Mouse (Mus musculus) CD4-positive, CD25-positive, alpha-beta regulatory T cell, adult 4 months (primary cell): ENCODE data around the gene Letm1. TPM values are rescaled to one million over a fixed set of nuclear protein-coding genes. Genes with fewer than 3 reads are reported as not detected.

Experiments used
- ATAC-seq: one replicate; pipeline ENCODE4 v1.8.0; 2017
- polyA plus RNA-seq, 2 experiments: library from polyadenylated mRNA; unstranded; fragments of 100-300 nt; shearing (Covaris generic); gene quantifications; one replicate each; pipeline ENCODE4 v1.2.1; 2017

Letm1 gene
- 10 to 100 TPM; 15.9 to 17.5 TPM for polyA plus RNA-seq

DNA sequence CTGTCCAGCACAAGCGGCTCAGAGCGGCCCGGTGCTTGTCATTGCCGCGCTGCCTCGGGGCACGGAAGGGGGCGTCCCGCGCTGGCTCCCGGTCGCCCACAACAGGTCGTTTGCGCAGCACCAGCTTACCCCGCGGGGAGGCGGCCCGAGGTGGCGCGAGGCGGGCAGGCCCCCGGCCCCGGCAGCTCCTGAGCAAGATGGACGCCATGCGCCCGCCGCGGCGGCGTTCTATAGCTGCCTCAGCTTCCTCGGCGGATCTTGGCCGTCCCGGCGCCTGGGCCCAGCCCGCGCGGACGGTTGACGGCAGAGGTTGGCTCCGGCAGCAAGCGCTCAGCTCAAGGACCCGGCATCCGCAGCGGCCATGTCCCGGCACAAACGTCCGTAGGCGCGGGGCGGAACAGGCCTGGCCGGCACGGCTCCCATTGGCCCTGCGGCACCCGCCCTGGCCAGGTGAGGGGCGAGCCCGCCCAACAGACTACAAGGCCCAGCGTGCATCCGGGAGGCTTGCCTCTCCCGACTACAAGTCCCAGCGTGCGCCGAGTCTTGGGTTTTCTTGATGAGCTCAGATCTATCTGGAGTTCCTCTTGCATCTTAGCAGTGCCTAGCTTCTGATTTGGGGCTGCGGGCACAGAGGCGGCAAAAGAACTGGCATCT, at the start of gene Letm1:
Letm1 (minus strand) TSS at position 473 of the 654 bp plus-strand sequence.
- peak; percentile 98 for ATAC-seq

DNA sequence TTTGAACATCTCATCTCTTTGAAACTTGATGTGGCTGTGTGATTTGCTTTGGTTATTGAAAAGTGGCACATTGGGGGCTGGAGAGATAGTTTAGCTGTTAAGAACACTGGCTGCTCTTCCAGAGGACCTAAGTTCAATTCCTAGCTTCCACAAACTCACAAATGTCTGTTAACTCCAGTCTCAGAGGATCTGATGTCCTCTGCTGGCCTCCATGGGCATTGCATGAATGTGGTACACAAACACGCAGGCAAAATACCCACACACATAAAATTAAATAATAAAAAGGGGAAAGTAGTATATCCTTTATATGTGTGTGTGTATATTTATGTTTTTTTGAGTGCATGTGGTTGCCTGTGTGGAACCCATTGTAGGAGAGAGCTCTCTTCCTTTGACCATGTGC, 48.2 kb upstream of the Letm1 start:
- ATAC-seq, result peak; percentile 17

DNA sequence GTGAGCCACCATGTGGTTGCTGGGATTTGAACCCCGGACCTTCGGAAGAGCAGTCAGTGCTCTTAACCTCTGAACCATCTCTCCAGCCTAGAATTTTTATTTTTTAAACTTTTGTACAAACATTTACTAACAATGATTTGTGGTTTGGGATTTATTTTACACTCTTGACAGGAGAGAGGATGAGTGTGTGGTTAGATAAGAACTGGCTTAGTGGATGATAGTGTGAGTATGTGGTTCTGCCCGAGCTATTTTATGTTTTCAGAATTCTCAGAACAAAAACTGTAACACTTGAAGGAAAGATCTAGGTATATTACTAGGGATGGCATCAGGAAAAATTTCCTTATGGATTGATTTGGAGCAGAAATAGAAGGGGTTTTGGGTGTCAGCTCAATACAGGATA, 47.3 kb upstream of the Letm1 start:
- no peak for ATAC-seq

DNA sequence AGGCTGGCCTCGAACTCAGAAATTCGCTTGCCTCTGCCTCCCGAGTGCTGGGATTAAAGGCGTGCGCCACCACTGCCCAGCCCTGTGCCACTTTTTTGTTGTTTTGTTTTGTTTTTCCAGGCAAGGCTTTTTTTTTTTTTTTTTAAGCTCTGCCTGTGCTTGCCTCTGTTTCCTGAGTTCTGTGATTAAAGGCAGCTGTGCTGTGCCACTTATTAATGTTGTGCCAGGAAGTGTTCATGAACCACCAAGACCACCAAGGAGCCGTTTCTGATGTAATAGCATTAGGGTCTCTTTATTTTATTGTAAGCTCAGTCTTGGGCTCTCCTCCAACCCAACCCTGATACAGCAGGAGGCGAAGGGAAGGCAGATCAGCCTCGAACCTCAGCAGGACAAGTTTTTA, 45.5 kb upstream of the Letm1 start:
- no peak for ATAC-seq

DNA sequence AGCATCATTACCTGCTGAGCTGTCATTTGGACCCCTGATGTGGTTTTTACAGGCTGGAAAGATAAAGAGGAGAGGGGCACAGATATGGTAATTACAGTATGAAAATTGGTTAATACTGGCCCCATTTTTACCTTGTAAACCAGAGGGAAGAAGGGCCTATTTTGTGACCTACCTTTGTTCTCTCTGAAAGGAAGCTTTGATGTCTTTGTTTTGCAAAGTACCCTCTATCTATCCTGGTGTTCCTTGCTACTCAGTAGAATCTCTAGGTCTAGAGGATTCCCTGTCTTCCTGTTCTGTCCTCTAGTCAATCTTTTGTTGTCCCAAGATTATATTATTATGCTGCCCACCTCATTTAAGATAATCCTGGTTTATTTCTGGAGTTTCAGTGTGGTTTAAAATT, 43.4 kb upstream of the Letm1 start:
- ATAC-seq, result no peak

DNA sequence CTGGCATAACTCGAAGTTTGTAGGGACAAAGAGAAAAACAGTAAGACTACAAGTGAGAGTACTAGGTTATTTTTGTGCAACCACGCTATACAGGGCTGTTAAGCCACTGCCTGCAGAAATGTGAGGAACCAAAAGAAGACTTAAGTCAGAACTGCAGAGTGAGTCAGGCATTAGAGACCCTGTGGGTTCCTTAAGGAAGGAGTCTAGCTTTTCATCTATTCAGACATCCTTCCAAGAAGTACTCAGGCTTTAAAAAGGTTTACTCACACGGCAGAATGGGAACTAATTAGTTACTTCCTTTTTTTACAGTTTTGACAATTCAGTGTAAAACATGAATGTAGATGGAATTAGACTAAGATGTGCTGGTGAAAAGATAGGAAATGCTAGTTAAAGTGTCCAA, 39.8 kb upstream of the Letm1 start:
- ATAC-seq, result no peak

DNA sequence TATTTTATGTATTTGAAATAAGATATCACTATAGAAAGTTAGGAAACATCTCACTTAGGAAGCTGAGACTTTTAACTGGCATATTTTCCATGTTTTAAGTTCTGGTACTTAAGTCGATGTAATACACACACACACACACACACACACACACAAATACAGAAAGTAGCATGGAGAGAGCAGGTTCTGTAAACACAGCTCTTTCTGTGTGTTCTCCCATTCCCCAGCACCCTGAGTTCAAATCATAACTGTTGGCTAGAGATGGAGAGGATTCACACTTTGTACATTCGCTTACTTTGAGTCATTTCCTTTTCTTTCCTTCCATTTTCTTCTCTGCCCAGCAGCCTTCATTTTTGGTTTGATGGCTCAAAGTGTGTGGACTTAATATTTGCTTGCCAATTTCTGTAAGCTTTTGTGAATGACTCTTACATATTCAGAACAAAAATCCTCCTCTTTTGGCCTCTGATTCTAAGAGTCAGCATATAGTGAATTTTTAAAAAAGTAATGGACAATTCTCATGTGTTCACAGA, 39.3 kb upstream of the Letm1 start:
- no peak for ATAC-seq

DNA sequence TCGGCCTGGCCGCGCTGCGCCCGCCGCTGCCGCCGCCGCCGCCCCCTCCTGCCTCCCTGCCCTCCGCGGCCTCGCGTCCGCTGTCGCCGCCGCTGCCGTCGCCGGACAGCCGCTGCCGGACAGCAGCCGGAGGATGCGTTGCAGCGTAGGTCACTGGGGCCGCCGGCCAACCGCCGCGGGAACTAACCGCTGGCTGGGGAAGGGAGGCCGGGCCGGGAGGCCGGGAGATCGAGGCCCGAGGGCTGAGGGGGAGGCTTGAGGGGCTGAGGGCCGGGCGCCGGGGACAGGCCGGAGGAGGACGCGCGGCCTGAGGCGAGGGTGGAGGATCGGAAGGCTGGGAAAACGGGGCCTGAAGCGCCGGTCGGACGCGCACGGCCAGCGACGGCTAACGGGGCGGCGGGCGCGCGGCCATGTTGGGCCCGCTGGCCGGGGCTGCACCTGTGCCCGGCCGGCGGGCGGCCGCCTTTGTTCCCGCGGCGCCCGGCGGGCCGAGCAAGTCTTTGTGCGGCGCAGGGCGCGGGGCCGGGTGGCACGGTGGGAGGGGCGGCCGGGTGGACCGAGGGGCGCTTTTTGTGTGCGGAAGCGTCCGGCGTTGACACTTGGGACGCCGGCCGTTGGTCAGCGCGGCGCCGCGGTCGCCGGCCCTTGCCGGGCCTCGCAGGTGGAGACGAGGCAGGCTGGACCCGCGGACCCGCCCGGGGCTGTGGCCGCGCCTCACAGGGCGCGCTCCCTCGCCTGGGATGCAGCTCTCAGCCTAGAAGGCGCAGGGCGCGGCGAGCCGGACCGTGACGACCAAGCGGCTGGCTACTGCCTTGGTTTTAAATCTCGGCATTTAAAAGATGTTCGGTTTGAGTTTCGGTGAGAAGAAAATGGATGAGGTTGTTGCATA, 38.4 kb upstream of the Letm1 start:
- no peak for ATAC-seq

DNA sequence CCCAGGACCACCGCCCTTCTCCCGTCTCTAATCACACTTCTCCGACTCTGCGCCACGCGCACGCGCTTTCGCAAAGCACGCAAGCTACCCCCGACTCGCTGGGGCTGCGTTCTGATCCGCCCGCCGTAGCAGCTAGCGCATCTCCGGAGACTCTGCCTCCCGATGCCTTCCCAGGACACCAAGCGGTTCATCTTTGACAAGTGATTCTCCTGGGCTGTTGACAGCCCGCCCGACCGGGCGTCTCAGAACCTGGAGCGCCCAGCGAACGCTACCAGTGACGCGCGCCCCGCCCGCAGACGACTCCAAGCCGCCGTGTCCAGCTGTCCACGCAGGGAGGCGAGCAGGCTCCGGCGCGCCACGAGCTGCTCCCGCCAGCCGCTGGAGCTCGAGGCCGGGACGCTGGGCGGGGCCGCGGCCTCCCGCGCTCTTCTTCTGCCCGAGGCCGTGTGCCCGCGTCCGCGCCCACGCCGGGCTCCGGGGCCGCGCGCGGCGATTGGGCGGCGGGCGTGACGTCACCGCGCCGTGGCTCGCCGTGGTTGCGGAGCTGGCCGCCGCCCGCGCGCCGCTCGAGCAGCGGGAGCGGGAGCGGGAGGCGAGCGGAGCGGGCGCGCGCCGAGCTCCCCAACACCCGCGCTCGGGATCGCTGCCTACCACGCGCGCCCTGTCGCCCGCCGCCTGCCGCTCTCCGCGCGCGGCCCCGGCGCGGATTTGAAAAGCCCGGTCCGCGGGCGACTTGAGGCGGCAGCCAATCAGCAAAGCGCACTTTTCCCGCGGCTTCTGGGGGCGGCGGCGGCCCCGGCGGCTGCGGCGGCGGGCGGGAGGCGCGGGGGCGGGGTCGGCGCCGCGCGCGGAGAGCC, 37.5 kb upstream of the Letm1 start, which contains the start of gene Nsd2:
Nsd2 (plus strand) TSS at position 850 of the 857 bp plus-strand sequence.
- ATAC-seq, result peak; percentile 78

DNA sequence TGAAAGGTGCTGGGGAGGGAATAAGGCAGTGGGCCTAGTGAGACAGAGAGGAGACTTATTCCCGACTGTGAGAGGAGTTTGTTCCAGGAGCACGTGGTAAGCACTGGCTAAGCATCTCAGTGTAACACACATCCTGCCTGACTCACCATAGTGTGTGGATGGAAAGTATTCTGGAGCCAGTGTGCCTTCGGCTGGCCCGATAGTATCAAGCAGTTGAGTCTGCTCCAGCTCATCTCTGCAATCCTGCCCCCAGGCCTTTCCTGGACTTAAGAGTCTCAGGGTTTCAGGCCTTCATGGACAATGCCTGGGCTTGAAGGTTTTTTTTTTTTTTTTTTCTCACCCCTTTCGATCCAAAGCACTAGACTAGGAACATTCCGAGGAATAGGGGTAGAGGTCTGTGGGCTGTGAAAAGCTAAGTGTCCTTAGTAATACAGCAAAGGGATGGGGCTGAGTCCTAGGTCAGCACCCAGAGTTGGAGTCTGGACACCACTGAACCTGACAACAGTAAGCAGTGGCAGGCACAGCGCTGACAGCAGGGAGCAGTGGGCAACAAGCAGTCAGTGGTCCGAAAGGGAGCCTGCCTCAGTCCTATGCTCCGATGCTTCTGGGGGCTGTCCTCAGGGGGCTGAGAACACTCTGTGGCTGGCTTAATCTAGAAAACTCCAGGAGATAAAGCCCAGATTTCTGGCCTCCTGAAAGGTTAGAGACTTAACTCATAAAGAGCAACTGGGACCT, 36.7 kb upstream of the Letm1 start:
- ATAC-seq, result no peak

DNA sequence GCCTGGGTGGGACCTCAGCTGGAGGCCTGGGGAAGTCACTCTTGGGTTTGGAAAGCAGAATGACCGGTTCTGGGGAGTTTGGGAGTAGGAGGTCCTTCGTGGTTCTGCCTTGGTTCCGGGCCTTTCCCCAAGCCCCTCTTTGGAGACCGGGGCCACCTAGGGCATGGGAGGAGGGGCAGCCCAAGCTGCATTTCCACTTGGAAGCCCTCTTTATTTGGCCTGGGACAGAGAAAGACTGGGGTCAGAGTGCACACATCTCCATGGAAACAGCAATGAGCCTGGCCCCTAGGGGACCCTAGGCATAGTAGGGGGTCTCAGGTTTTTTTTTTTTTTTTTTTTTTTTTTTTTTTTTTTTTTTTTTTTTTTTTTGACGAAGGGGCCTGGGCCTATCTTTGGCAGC, 35.5 kb upstream of the Letm1 start:
- no peak for ATAC-seq

DNA sequence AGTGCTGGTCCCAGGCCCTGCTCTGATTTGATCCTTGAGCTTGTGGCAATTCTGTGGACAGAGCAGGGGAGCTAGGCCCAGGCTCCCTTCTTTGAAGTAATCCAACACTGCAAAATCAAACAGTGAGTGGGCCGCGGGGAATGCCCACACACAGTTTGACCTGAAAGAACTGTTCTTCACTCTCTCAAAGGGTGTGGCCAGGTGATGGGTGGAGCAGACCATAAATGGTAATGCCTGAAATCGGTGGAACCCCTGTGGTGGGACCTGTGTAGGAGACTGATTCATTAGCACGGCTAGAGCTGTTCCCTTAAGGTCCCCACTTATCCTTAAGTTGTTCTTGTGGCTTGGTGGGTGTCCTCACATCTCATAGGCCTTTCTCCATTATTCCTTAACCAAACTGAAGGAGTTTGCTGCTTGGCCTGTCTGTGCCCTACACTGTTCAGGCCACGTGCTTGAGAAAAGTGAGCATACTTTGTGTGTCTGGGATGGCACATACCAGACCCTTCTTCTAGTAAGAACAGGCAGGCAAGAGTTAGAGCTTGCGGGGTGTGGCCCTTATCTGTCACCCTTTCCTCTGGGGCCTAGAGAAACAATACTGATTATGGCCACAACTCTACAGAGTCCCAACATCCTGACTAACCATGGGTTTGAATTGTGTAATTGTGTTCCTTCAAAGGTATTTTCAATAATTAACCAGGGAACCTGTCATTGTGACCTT, 33.5 kb upstream of the Letm1 start:
- no peak for ATAC-seq

DNA sequence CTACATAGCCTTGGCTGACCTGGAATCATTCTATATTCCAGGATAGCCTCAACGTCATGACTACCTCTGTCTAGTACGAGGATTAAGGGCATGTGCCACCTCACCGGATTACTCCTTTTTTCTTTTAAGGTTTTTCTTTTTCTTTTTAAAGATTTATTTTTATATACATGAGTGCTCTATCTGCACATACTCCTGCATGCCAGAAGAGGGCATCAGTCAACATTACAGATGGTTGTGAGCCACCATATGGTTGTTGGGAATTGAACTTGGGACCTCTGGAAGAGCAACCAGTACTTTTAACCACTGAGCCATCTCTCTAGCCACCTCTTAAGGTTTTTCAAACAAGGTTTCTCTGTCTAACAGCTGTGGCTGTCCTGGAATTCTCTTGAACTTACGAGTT, 28.9 kb upstream of the Letm1 start:
- no peak for ATAC-seq

DNA sequence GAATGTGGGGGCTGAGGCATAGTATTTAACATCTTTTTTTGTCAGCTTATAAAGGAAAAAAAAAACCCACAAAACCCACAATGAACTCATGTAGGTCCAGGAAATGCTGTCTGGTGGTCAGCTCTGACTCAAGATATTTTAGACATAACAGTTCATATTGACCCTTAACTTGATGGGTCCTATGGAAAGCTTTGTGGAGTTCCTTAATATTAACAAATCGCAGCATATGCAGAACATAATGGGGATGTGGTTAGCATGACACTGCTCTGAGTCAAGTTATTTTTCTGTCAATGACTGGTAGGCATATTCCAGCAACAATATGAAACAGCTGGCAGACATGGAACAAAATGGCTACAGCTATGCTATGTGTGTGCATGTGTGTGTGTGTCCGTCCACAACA, 20.7 kb upstream of the Letm1 start:
- no peak for ATAC-seq

DNA sequence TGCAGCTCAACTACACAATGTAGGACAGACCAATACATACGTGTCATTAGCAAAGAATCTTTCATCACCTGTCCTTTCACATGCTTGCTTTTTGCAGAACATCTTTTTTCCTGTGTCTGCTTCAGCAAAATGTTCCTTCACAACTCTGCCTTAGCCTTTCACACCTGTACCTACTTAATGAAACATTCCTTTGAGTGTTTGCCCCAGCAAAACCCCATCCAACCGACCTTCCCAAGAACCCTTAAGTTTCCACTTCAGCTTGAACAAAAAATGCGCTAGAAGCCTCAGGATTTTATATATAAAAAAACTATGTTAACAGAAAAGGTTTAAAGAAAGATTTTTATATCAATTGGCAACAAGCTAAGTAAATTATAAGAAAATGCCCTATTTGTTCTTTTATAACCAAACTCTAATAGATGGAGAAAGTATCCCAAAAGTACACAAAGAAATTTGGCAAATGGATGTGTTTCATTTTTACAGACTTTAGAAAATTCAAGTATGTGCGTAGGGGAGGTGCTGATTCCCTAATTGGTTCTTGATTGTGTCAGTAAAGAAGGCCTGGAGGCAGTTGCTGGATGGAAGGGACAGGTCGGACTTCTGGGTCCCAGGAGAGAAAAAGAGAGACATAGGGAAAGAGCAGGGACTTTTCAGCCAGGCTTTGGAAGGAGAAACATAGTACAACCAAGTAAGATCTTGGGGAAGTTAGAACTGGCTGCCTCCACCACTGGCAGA, 9.5 kb upstream of the Letm1 start:
- no peak for ATAC-seq

DNA sequence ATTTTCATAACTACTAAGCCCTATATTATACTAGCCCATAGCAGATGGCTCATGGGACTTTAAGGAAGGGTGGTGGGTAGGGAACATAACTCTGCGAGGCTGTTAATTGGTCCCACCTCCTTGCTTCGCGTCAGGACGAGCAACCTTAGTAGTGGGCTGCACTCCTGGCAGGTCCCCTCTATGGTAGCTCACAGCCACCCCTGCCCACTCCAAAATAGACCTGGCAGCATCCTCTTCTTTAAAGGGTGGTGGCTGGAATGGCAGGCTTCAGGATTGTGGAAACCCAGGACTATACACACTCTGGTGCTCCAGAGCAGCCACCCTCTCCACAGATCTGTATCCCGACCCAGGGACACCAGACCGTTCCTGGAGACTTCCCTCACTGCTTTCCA, 378 bp upstream of the Letm1 start:
- peak; percentile 30 for ATAC-seq

DNA sequence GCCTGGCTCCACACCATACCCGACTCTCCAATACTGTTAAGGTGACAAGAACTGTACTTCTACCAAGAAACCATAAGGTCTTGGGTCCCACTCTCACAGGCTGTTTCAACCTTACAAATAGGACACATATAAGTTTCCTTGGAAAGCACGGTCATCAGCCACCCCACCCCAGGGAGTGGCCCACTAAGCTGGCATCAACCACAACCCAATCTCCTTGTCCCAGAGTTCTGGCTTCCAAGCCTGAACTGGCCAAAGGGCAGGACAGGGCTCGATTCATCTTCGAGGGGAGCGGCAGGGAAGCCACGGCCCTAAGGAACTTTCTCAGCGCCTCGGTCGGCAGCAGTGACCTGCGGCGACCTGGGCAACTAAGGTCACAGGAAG, 663 bp downstream of the Letm1 start:
- no peak for ATAC-seq

DNA sequence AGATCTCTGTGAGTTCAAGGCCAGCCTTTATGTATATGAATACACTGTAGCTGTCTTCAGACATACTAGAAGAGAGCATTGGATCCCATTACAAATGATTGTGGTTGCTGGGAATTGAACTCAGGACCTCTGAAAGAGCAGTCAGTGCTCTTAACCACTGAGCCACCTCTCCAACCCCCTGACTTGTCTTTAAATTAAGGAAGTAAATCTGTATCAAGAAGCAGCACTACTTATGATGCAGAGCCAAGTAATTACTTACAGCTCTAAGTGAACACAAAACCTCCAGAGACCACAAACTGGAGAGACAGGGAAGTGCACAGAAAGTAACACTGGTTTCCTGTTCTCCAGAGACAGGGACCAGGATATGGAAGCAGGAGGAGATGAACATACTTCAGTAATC, 5.4 kb downstream of the Letm1 start:
- ATAC-seq, result no peak

DNA sequence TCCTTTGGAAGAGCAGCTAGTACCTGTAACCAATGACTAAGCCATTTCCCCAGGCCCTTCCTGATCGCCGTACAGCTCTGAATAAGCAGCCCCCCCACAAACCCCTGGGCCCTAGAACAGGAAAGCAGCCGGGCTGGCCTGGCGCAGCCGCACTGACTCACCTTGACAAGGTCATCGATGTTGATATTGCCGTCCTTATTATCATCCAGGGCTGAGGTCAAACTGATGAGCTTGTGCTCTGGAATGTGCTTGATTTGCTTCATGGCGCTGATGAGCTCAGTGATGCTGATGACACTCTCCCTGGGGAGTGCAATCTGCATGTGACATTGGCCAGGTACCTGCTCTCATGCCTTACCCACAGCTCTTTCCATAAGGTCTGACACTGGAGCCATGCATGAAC, 39.1 kb downstream of the Letm1 start:
- no peak for ATAC-seq

DNA sequence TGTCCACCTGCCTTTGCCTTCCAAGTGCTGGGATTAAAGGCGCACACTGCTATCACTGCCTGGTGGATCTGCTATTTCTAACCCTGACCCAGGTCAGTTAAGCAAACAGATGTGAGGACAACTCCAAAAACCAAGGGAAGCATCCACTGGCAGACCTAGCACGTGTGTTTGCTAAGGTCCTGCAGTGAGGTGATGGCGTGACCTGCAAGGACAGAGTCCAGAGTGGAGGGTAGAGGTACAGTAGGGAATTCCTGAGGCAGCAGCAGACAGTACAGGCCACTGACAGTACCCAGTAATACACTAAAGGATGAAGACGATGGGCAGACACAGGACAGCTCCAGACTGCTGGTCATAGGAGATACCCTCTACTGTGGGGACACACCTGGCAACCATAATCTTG, 42.1 kb downstream of the Letm1 start:
- ATAC-seq, result no peak

DNA sequence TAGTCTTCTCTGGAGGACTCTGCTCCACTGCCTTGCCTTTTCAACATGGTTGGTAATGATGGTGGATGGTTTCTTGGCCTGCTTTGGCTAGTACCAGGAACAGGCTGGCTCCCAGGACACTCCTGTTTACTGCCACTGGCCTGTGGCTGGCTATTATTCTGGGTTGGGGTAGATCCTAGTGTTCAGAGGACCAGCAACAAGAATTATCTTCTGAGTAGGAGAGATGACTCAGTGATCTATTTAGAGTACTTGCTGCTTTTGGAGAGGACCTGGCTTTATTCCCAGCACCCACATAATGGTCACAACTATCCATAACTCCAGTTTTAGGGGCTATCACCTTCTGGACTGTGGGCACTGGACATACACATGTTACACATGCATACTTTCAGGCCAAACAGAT, 44.3 kb downstream of the Letm1 start:
- no peak for ATAC-seq
